Mouse (Mus musculus) forebrain, embryonic 12.5 days (tissue): ENCODE measurements around the gene Ntm. TPM values are rescaled to one million over a fixed set of nuclear protein-coding genes. Genes with fewer than 3 reads are reported as not detected.

Experiments
- ATAC-seq: fragments of 200-750 bp; cut with Nextera tagmentation; 2 replicates; pipeline ENCODE4 v1.8.0; 2017; ENCODE audit warnings: moderate TSS enrichment; ENCODE audit not compliant: low FRiP score
- H3K27ac ChIP-seq: fragments of 300-500 bp; sonication (generic); 2 replicates; pipeline ENCODE4 v1.5.1; 2016; ENCODE audit warnings: mild to moderate bottlenecking
- H3K27me3 ChIP-seq: fragments of 300-500 bp; sonication (generic); 2 replicates; pipeline ENCODE4 v1.6.1; 2016; ENCODE audit warnings: mild to moderate bottlenecking
- H3K36me3 ChIP-seq: fragments of 300-500 bp; sonication (generic); replicated peaks from 2 replicates; pipeline ENCODE4 v1.6.1; 2016; ENCODE audit warnings: mild to moderate bottlenecking
- H3K4me1 ChIP-seq: fragments of 300-500 bp; sonication (generic); 2 replicates; pipeline ENCODE4 v1.6.1; 2016
- H3K4me2 ChIP-seq: fragments of 300-500 bp; sonication (generic); 2 replicates; pipeline ENCODE4 v1.6.1; 2016; ENCODE audit warnings: mild to moderate bottlenecking, moderate library complexity
- H3K4me3 ChIP-seq: fragments of 300-500 bp; sonication (generic); replicated peaks from 2 replicates; pipeline ENCODE4 v1.5.1; 2016; ENCODE audit warnings: mild to moderate bottlenecking
- H3K9ac ChIP-seq: fragments of 300-500 bp; sonication (generic); 2 replicates; pipeline ENCODE4 v1.6.1; 2016; ENCODE audit warnings: mild to moderate bottlenecking
- H3K9me3 ChIP-seq: fragments of 300-500 bp; sonication (generic); 2 replicates; pipeline ENCODE4 v1.6.1; 2016
- WGBS: fragments of 180-500 bp; shearing (Covaris S2); methylation state at CpG from one replicate; pipeline ENCODE4 v1.1.7; 2016; 5-methylcytosine and 5-hydroxymethylcytosine counted together
- polyA plus RNA-seq: library from polyadenylated mRNA; unstranded; fragments of >200 nt; fragmentation: Nextera tagmentation; extraction: Ambion mirVana; gene quantifications from 2 replicates; pipeline ENCODE4 v1.2.1, GENCODE M21; 2016

Ntm gene
- polyA plus RNA-seq = 34.6 and 38.2 TPM in 2 replicates

- peaks cover 26% of the 10 kb centered on the region for H3K4me1 ChIP-seq
- H3K36me3 ChIP-seq = no peaks in the 10 kb centered on the region
- peaks cover 37% of the 10 kb centered on the region for H3K27me3 ChIP-seq
- peak; percentile 76; the same call in 1 of the 2 replicates for ATAC-seq
- 5% methylated on average over 8 of the region's 8 CpGs for WGBS
- H3K4me2 ChIP-seq = peak within 1 kb of the TSS; percentile 87
- no peaks in the 10 kb centered on the region for H3K9me3 ChIP-seq
- H3K9ac ChIP-seq = peak within 1 kb of the TSS; percentile 61
- peak within 1 kb of the TSS; percentile 51 for H3K4me3 ChIP-seq
- H3K27ac ChIP-seq = no peak within 1 kb of the TSS; the same call in 1 of the 2 replicates
These were observed at the start of gene Ntm for GRCm38 (mm10) chr9:29962978-29963377. Ntm (minus strand) TSS chr9:29963141.

- H3K4me3 ChIP-seq = no peak overlapping the region
- no peaks in the 10 kb centered on the region for H3K4me1 ChIP-seq
- WGBS = 89% methylated on average over 8 of the region's 8 CpGs
- H3K9me3 ChIP-seq = no peaks in the 10 kb centered on the region
- no peak overlapping the region for H3K9ac ChIP-seq
- H3K27ac ChIP-seq = no peak overlapping the region
- ATAC-seq = no peak
- no peak overlapping the region for H3K4me2 ChIP-seq
- H3K27me3 ChIP-seq = 0 out of 2 replicates have a peak, but pooled peaks cover 3% of the 10 kb centered on the region
- no peaks in the 10 kb centered on the region for H3K36me3 ChIP-seq
These were observed 42.8 kb upstream of the Ntm start for GRCm38 (mm10) chr9:30005701-30006100.

DNA sequence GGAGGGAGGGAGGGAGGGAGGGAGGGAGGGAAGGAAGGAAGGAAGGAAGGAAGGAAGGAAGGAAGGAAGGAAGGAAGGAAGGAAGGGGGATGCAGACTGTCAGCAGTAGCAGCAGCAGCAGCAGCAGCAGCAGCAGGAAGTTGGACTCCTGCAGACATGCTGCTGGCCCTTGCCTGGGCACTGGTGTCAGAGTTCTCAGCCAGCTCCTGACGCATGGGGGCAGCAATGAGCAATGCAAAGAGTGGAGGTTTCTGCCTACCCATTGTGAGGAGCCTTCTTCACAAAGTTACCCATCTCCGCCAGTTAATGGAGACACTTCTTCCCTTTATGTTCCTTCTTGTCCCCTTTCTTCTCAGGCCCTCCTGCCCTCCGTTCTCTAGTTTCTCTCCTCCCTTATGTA lies 40.7 kb upstream of the Ntm start:
- Histone ChIP-seq H3K27me3 (0 out of 2 replicates have a peak, but pooled peaks cover 3% of the 10 kb centered on the region), H3K4me1 (no peaks in the 10 kb centered on the region), H3K4me3 (no peak overlapping the region), H3K9ac (no peak overlapping the region), H3K4me2 (no peak overlapping the region), H3K27ac (no peak overlapping the region), H3K9me3 (no peaks in the 10 kb centered on the region), H3K36me3 (no peaks in the 10 kb centered on the region)
- 9% methylated on average over 3 of the region's 3 CpGs for WGBS
- 0 out of 2 replicates have a peak, but pooled peaks have one; percentile 46 for ATAC-seq

- 84% methylated on average over 5 of the region's 5 CpGs for WGBS
- ATAC-seq = no peak
These were observed 18.4 kb upstream of the Ntm start for GRCm38 (mm10) chr9:29981177-29981915.

GRCm38 (mm10) chr9:29961954-29962867 lies 730 bp downstream of the Ntm start:
- no peaks in the 10 kb centered on the region for H3K9me3 ChIP-seq
- peak overlapping the region; percentile 61 for H3K9ac ChIP-seq
- H3K4me2 ChIP-seq = peak overlapping the region; percentile 87
- WGBS = under 1% methylated on average over 38 of the region's 38 CpGs
- H3K27ac ChIP-seq = no peak overlapping the region; the same call in 1 of the 2 replicates
- no peaks in the 10 kb centered on the region for H3K36me3 ChIP-seq
- H3K27me3 ChIP-seq = peaks cover 37% of the 10 kb centered on the region
- ATAC-seq = peak; percentile 84
- H3K4me3 ChIP-seq = peak overlapping the region; percentile 51
- H3K4me1 ChIP-seq = peaks cover 22% of the 10 kb centered on the region

More at GRCm38 (mm10) chr9:29981177-29981915, 18.4 kb upstream of the Ntm start:
- Histone ChIP-seq H3K36me3 (no peaks in the 10 kb centered on the region), H3K4me3 (no peak overlapping the region), H3K27ac (no peak overlapping the region), H3K9ac (no peak overlapping the region), H3K4me2 (no peak overlapping the region), H3K9me3 (no peaks in the 10 kb centered on the region), H3K4me1 (no peaks in the 10 kb centered on the region), H3K27me3 (no peaks in the 10 kb centered on the region)

GRCm38 (mm10) chr9:29961512-29961911 lies 1.4 kb downstream of the Ntm start:
- no peak overlapping the region for H3K27ac ChIP-seq
- peaks cover 25% of the 10 kb centered on the region for H3K4me1 ChIP-seq
- peak overlapping the region; percentile 87 for H3K4me2 ChIP-seq
- peak overlapping the region; percentile 61; the same call in 1 of the 2 replicates for H3K9ac ChIP-seq
- no peaks in the 10 kb centered on the region for H3K9me3 ChIP-seq
- H3K27me3 ChIP-seq = peaks cover 41% of the 10 kb centered on the region
- H3K36me3 ChIP-seq = no peaks in the 10 kb centered on the region
- WGBS = 49% methylated on average over 2 of the region's 2 CpGs
- peak overlapping the region; percentile 51 for H3K4me3 ChIP-seq
- no peak for ATAC-seq

DNA sequence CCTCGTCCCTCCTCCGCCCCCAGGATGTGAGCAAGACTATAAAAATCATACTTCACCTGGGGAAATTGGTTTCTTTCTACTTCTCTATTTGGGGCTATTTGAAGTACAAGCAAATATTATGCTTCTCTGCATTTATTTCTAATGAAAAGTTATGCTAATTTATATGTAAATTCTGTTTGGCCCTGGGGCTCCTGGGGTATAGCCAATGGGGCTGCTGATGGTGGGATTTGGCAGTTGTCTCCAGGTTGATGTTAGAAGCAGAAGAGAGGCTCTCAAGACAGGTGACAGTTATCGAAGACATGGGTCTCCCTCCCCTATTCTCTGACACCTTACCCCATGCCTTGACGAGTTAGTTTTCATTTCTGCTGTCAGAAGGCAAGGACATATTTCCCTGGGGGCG lies 2.2 kb downstream of the Ntm start:
- WGBS = 79% methylated on average over 5 of the region's 5 CpGs
- H3K4me2 ChIP-seq = peak overlapping the region; percentile 87
- H3K36me3 ChIP-seq = no peaks in the 10 kb centered on the region
- peaks cover 41% of the 10 kb centered on the region for H3K27me3 ChIP-seq
- no peak overlapping the region for H3K27ac ChIP-seq
- H3K4me3 ChIP-seq = no peak overlapping the region; the same call in 1 of the 2 replicates
- H3K4me1 ChIP-seq = peaks cover 25% of the 10 kb centered on the region
- no peak for ATAC-seq
- H3K9ac ChIP-seq = no peak overlapping the region
- H3K9me3 ChIP-seq = no peaks in the 10 kb centered on the region

GRCm38 (mm10) chr9:29960236-29960635 lies 2.7 kb downstream of the Ntm start:
- Histone ChIP-seq H3K9me3 (no peaks in the 10 kb centered on the region), H3K9ac (no peak overlapping the region), H3K27me3 (peaks cover 41% of the 10 kb centered on the region), H3K36me3 (no peaks in the 10 kb centered on the region), H3K4me3 (no peak overlapping the region), H3K27ac (no peak overlapping the region), H3K4me1 (peaks cover 25% of the 10 kb centered on the region), H3K4me2 (peak overlapping the region; percentile 8; the same call in 1 of the 2 replicates)
- 17% methylated on average over 3 of the region's 3 CpGs for WGBS
- ATAC-seq = no peak

GRCm38 (mm10) chr9:29956936-29957335 lies 6.0 kb downstream of the Ntm start:
- H3K9me3 ChIP-seq = no peaks in the 10 kb centered on the region
- no peak for ATAC-seq
- no peak overlapping the region for H3K27ac ChIP-seq
- H3K4me1 ChIP-seq = peaks cover 25% of the 10 kb centered on the region
- peaks cover 33% of the 10 kb centered on the region for H3K27me3 ChIP-seq
- no peak overlapping the region for H3K4me2 ChIP-seq
- H3K4me3 ChIP-seq = no peak overlapping the region
- WGBS = 77% methylated on average over 5 of the region's 5 CpGs
- H3K36me3 ChIP-seq = no peaks in the 10 kb centered on the region
- H3K9ac ChIP-seq = no peak overlapping the region

DNA sequence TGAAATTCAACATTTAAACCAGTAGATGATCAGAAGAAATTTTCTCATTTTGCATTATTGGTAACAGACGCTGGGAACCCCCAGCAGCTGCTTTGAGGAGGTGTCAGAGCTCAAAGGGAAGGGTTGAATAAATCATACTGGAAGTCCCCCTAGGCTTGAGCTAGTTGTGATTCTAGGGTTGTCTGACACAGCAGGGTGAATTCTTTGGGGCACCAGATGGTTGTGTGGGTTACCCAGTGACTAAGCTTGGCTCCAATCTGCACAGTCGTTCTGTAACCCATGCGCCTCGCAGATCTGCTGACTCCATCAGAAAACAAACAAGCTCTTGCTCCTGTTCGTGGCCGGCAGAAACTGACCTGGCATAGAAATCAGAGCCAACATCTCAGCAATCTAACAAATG lies 8.9 kb downstream of the Ntm start:
- Histone ChIP-seq H3K27ac (no peak overlapping the region), H3K4me2 (no peak overlapping the region), H3K27me3 (0 out of 2 replicates have a peak, but pooled peaks cover 7% of the 10 kb centered on the region), H3K36me3 (no peaks in the 10 kb centered on the region), H3K9me3 (no peaks in the 10 kb centered on the region), H3K4me1 (0 out of 2 replicates have a peak, but pooled peaks cover 4% of the 10 kb centered on the region), H3K4me3 (no peak overlapping the region), H3K9ac (no peak overlapping the region)
- ATAC-seq = no peak
- 86% methylated on average over 6 of the region's 6 CpGs for WGBS

- H3K27ac ChIP-seq = no peak overlapping the region
- no peaks in the 10 kb centered on the region for H3K9me3 ChIP-seq
- ATAC-seq = no peak; the same call in 1 of the 2 replicates
- H3K27me3 ChIP-seq = 0 out of 2 replicates have a peak, but pooled peaks cover 8% of the 10 kb centered on the region
- no peaks in the 10 kb centered on the region for H3K4me1 ChIP-seq
- H3K36me3 ChIP-seq = no peaks in the 10 kb centered on the region
- WGBS = 32% methylated on average over 3 of the region's 3 CpGs
- no peak overlapping the region for H3K4me2 ChIP-seq
- H3K9ac ChIP-seq = no peak overlapping the region
- no peak overlapping the region for H3K4me3 ChIP-seq
These were observed 13.9 kb downstream of the Ntm start for GRCm38 (mm10) chr9:29949041-29949440.
